Mouse (Mus musculus): Measurements from ENCODE around the gene Spon1. TPM values are rescaled to one million over a fixed set of nuclear protein-coding genes. Genes with fewer than 3 reads are reported as not detected.

Spon1 gene
- total RNA-seq, 2 experiments from 2014 or later, result 3.0 to 6.6 TPM

DNA sequence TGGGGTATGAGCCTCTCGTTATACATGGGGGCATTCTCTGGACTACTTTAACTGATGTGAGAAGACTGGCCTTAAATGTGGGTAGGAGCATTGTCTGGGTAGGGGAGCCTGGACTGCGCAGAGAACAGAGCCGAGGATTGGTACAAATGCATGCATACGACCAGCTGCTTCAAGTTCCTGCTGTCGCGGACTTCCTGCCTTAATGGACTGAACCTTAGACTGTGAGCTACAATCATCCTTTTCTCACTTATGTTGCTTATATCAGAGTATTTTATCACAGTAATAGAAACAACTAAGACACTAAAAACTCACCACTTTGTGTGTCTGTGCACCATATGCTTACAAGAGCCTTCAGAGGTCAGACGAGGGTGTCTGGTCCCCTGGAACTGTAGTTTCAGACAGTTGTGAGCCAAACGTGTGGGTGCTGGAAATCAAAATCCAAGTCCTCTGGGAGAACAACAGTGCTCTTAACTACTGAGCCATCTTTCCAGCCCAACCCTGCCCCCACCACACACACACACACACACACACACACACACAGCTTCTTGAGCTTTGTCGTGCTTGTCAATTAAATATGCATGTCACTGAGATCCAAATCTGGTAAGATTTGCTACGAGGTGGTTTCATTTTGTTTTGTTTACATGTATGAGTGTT, 325.2 kb downstream of the Spon1 start:
- no peak for DNase-seq

Data from gastrocnemius, postnatal 25 days (tissue).